Mouse (Mus musculus) central nervous system, embryonic 14 days (tissue): ENCODE results near the gene Hbs1l. TPM values are rescaled to one million over a fixed set of nuclear protein-coding genes. Genes with fewer than 3 reads are reported as not detected.

Source experiments
- polyA plus RNA-seq: library from polyadenylated mRNA; depleted of rRNA; stranded (reverse); fragments of >200 nt; gene quantifications from 2 replicates; pipeline ENCODE4 v1.2.3, GENCODE M21; 2012; rRNA removed

Hbs1l gene
- 60.4 and 60.8 TPM in 2 replicates for polyA plus RNA-seq

GRCm38 (mm10) chr10:21295759-21296621, at the start of gene Hbs1l:
Gene Hbs1l (plus strand): TSS chr10:21295979.

GRCm38 (mm10) chr10:21376682-21377473, 81.1 kb downstream of the Hbs1l start, which contains the start of gene Aldh8a1:
Gene Aldh8a1 (plus strand): TSS chr10:21377291.

Other genes with a start within 250 kb of the Hbs1l start
- 5.3 and 5.6 TPM in 2 replicates for gene Myb, start 135.0 kb upstream of the Hbs1l start, polyA plus RNA-seq
- gene Aldh8a1, start 81.3 kb downstream of the Hbs1l start, polyA plus RNA-seq, result 0.13 and 0.14 TPM in 2 replicates